Mouse (Mus musculus): ENCODE data around the gene Timd4. TPM values are rescaled to one million over a fixed set of nuclear protein-coding genes. Genes with fewer than 3 reads are reported as not detected.

Timd4 gene
- 10 to 100 TPM; 19.3 to 30.7 TPM for total RNA-seq (2023)

DNA sequence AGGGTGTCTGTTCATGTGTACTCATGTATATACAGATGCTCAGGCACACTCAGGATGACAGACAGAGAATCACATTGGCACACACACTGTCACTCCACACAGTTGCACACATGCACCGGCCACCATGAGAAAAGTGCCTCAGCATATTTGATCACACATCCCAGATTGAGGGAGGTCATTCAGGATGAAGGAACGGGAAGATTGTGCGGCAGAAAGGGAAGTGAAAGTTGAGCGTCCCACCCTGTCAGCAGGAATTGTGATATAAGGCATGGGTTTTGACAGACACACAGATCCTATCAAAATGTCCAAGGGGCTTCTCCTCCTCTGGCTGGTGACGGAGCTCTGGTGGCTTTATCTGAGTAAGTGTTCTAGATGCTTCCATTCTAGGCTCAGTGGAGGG lies at the start of gene Timd4:
Gene Timd4, plus strand, starts transcription at position 290 of the 400 bp plus-strand sequence.

Other genes starting within 250 kb of the Timd4 start
- not detected for gene BC053393, start 239.3 kb upstream of the Timd4 start, total RNA-seq (2023)
- gene Dppa1, start 181.5 kb upstream of the Timd4 start, total RNA-seq (2023): not detected
- gene Timd2, start 103.7 kb upstream of the Timd4 start, total RNA-seq (2023): not detected
- gene Havcr1, start 75.7 kb upstream of the Timd4 start, total RNA-seq (2023): under 1 TPM; 0.26 to 0.33 TPM